ENCODE assay signal across 8 mouse cellular contexts in genomic region chr1:120119389-120119788, GRCm38 (mm10). TPM values are rescaled to one million over a fixed set of nuclear protein-coding genes. Genes with fewer than 3 reads are reported as not detected.
DNase-seq lines count a peak whose midpoint lies in the region; ATAC-seq and TF ChIP-seq lines count a peak whose summit lies in the region.

No protein-coding gene starts in this region.

- peaks cover 60% of the 10 kb centered on the region for H3K4me1 ChIP-seq in heart, embryonic 13.5 days
- peaks cover 9% of the 10 kb centered on the region for H3K4me1 ChIP-seq in brown adipose tissue, adult 24 weeks (ENCODE audit: control insufficient read depth, insufficient read depth, insufficient read length, low read length)
- H3K4me1 ChIP-seq in heart, postnatal 0 days (ENCODE audit: control insufficient read depth, insufficient read depth), result peaks cover 24% of the 10 kb centered on the region

- ATAC-seq in heart, embryonic 13.5 days (ENCODE audit: extremely low read depth, insufficient number of reproducible peaks, low FRiP score, low TSS enrichment), result no peak
- ATAC-seq in heart, postnatal 0 days (ENCODE audit: insufficient read depth, low read depth), result no peak

- peaks cover 37% of the 10 kb centered on the region for H3K79me2 ChIP-seq in macrophage (ENCODE audit: inconsistent target)

- peak overlapping the region; percentile 83 for H3K4me2 ChIP-seq in heart, embryonic 13.5 days
- H3K4me2 ChIP-seq in heart, postnatal 0 days (ENCODE audit: low read depth, low read length), result peak overlapping the region; percentile 77

- H3K4me3 ChIP-seq in heart, embryonic 13.5 days, result peak overlapping the region; percentile 67
- peak overlapping the region; percentile 85 for H3K4me3 ChIP-seq in brown adipose tissue, adult 24 weeks (ENCODE audit: insufficient read depth, low read depth, low read length)
- peak overlapping the region; percentile 65 for H3K4me3 ChIP-seq in heart, postnatal 0 days (ENCODE audit: low read depth, low read length)
- no peak overlapping the region for H3K4me3 ChIP-seq in macrophage (ENCODE audit: inconsistent target)

- TF ChIP-seq EP300 in heart, postnatal 0 days (IDR thresholded peaks at IDR 0.05; ENCODE audit: low read depth), result no peak

- H3K36me3 ChIP-seq in heart, embryonic 13.5 days, result peaks cover 49% of the 10 kb centered on the region
- peaks cover 38% of the 10 kb centered on the region for H3K36me3 ChIP-seq in heart, postnatal 0 days (replicated peaks; ENCODE audit: control insufficient read depth, insufficient read depth, low read length)
- peaks cover 31% of the 10 kb centered on the region for H3K36me3 ChIP-seq in macrophage (ENCODE audit: inconsistent target)

- peak overlapping the region; percentile 94 for H3K27ac ChIP-seq in heart, embryonic 13.5 days (replicated peaks)
- H3K27ac ChIP-seq in brown adipose tissue, adult 24 weeks (replicated peaks; ENCODE audit: low read depth, low read length), result peak overlapping the region; percentile 94
- H3K27ac ChIP-seq in heart, postnatal 0 days (ENCODE audit: low read depth), result peak overlapping the region; percentile 95
- H3K27ac ChIP-seq in macrophage, result peak overlapping the region; percentile 94; the same call in 1 of the 2 replicates

- 69% methylated on average over 4 of the region's 4 CpGs for WGBS in heart, embryonic 13.5 days
- WGBS in heart, postnatal 0 days, result 77% methylated on average over 4 of the region's 4 CpGs
- 100% methylated on average over 4 of the region's 4 CpGs for WGBS in macrophage (ENCODE audit: missing documents)

- peak overlapping the region; percentile 86 for H3K9ac ChIP-seq in heart, embryonic 13.5 days
- H3K9ac ChIP-seq in heart, postnatal 0 days (replicated peaks; ENCODE audit: low read depth, low read length), result peak overlapping the region; percentile 56; the same call in 1 of the 2 replicates

- no peak for TF ChIP-seq CTCF in heart, postnatal 0 days (IDR thresholded peaks at IDR 0.05; ENCODE audit: low read depth)

- no peaks in the 10 kb centered on the region for H3K27me3 ChIP-seq in heart, embryonic 13.5 days (replicated peaks)
- H3K27me3 ChIP-seq in heart, postnatal 0 days (ENCODE audit: control insufficient read depth, insufficient read depth, low read length), result no peaks in the 10 kb centered on the region

- peaks cover 4% of the 10 kb centered on the region for H3K9me3 ChIP-seq in heart, embryonic 13.5 days
- no peaks in the 10 kb centered on the region for H3K9me3 ChIP-seq in heart, postnatal 0 days (replicated peaks; ENCODE audit: control insufficient read depth, low read length)

- intact Hi-C loops in heart, postnatal 10 days (cut with DNase I), result no loop called here

- DNase-seq in heart, postnatal 10 days, result no peak
- DNase-seq in heart, postnatal 0 days (ENCODE audit: low spot score), result no peak
- DNase-seq in ovary, postnatal 14 days (ENCODE audit: low spot score), result no peak
- no peak for DNase-seq in layer of hippocampus, adult 11-12 months (ENCODE audit: low spot score)
- no peak for DNase-seq in ovary, postnatal 10 days (ENCODE audit: low spot score)

RNA-seq across cellular contexts. Expression of gene Dbi, which starts 1.5 kb away (rescaled TPM):
- polyA plus RNA-seq in heart, embryonic 13.5 days (2015; fragmentation: Nextera tagmentation; extraction: Ambion mirVana), result 621 and 734 TPM in 2 replicates
- total RNA-seq in heart, postnatal 10 days (2021), result 100 to 1,000 TPM; 424 to 472 TPM
- polyA plus RNA-seq in brown adipose tissue, adult 24 weeks (2012; ENCODE audit: insufficient read depth, insufficient read length, missing spikeins), result 8,737 and 9,357 TPM in 2 replicates
- total RNA-seq in heart, postnatal 0 days (2014; rRNA removed; ENCODE audit: low replicate concordance), result 261 and 316 TPM in 2 replicates
- 1,218 and 1,378 TPM in 2 replicates for polyA plus RNA-seq in heart, postnatal 0 days (2015; fragmentation: Nextera tagmentation; extraction: Ambion mirVana)
- total RNA-seq in macrophage (2018; cell fraction: chromatin; rRNA removed), result 100 to 1,000 TPM in 1 of 26 experiments, 10 to 100 TPM in 25; 11.7 to 112 (median 32.5) TPM
- total RNA-seq in macrophage (2018; cell fraction: cytosol; rRNA removed), result 100 to 1,000 TPM; 145 to 270 (median 194) TPM
- total RNA-seq in macrophage (2018; cell fraction: nucleus; rRNA removed), result 10 to 100 TPM; 25.6 to 85.6 (median 42.4) TPM
- polyA plus RNA-seq in macrophage (2018), result 235 to 420 TPM (median 317 TPM) in 3 replicates

RNA-seq across cellular contexts. Expression of gene 3110009E18Rik, which starts 1.6 kb away (rescaled TPM):
- polyA plus RNA-seq in heart, embryonic 13.5 days (2015; fragmentation: Nextera tagmentation; extraction: Ambion mirVana), result 11.7 and 12.0 TPM in 2 replicates
- total RNA-seq in heart, postnatal 10 days (2021), result 1 to 10 TPM; 4.5 to 7.0 TPM
- polyA plus RNA-seq in brown adipose tissue, adult 24 weeks (2012; ENCODE audit: insufficient read depth, insufficient read length, missing spikeins), result 3.3 and 8.9 TPM in 2 replicates
- 11.5 TPM in 1 of 2 replicates, not detected in the other for total RNA-seq in heart, postnatal 0 days (2014; rRNA removed; ENCODE audit: low replicate concordance)
- 11.3 and 11.4 TPM in 2 replicates for polyA plus RNA-seq in heart, postnatal 0 days (2015; fragmentation: Nextera tagmentation; extraction: Ambion mirVana)
- 10 to 100 TPM in 8 of 26 experiments, 1 to 10 TPM in 18; 1.7 to 29.2 (median 5.4) TPM for total RNA-seq in macrophage (2018; cell fraction: chromatin; rRNA removed)
- 1 to 10 TPM; 1.4 to 9.4 (median 2.9) TPM for total RNA-seq in macrophage (2018; cell fraction: cytosol; rRNA removed)
- 10 to 100 TPM in 5 of 26 experiments, 1 to 10 TPM in 18, under 1 TPM in 2, not detected in 1; 0.61 to 17.3 (median 4.3) TPM for total RNA-seq in macrophage (2018; cell fraction: nucleus; rRNA removed)
- 1.4 to 5.1 TPM (median 3.6 TPM) in 3 replicates for polyA plus RNA-seq in macrophage (2018)

RNA-seq across cellular contexts. Expression of gene Tmem37, which starts 45.5 kb away (rescaled TPM):
- polyA plus RNA-seq in heart, embryonic 13.5 days (2015; fragmentation: Nextera tagmentation; extraction: Ambion mirVana), result 14.7 and 16.6 TPM in 2 replicates
- total RNA-seq in heart, postnatal 10 days (2021), result 1 to 10 TPM; 4.2 to 6.2 TPM
- polyA plus RNA-seq in brown adipose tissue, adult 24 weeks (2012; ENCODE audit: insufficient read depth, insufficient read length, missing spikeins), result 53.3 and 66.7 TPM in 2 replicates
- 0.23 and 7.8 TPM in 2 replicates for total RNA-seq in heart, postnatal 0 days (2014; rRNA removed; ENCODE audit: low replicate concordance)
- 6.8 and 6.9 TPM in 2 replicates for polyA plus RNA-seq in heart, postnatal 0 days (2015; fragmentation: Nextera tagmentation; extraction: Ambion mirVana)
- 1 to 10 TPM in 5 of 26 experiments, under 1 TPM in 6, not detected in 15; 0.62 to 3.1 (median 0.95) TPM for total RNA-seq in macrophage (2018; cell fraction: chromatin; rRNA removed)
- 10 to 100 TPM in 13 of 26 experiments, 1 to 10 TPM in 13; 4.5 to 27.8 (median 10.4) TPM for total RNA-seq in macrophage (2018; cell fraction: cytosol; rRNA removed)
- 10 to 100 TPM in 1 of 26 experiments, 1 to 10 TPM in 23, under 1 TPM in 2; 0.58 to 10.9 (median 3.6) TPM for total RNA-seq in macrophage (2018; cell fraction: nucleus; rRNA removed)
- 8.5 to 36.3 TPM (median 23.3 TPM) in 3 replicates for polyA plus RNA-seq in macrophage (2018)
